In the genomic region with DNA sequence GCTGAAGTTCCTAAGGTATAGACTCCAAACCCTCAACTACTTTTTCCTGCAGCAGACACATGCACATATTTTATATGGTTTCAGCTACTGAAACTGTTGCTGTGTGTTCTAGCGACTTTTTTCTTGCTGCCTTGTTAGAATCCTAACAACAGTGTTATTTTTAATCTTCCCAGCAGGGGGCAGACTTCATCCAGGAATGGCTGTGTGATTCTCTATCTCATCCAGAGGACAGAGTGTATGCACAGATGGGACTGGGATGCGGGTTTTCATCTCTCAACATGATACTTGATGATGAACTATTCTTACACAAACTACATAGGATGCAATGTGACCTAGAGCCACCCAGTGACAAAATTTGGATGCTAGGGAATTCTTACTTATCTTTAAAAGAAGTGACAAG, we compare ENCODE assay signal across 8 mouse cellular contexts. TPM values are rescaled to one million over a fixed set of nuclear protein-coding genes. Genes with fewer than 3 reads are reported as not detected.
A peak's percentile ranks its signal among the peaks of the same experiment; 100 is the strongest.
DNase-seq lines count a peak whose midpoint lies in the region; ATAC-seq and TF ChIP-seq lines count a peak whose summit lies in the region.

No protein-coding gene starts in this region.

- H3K36me3 ChIP-seq in E14TG2a.4 (ENCODE audit: insufficient read depth, low read length), result no peaks in the 10 kb centered on the region

- no peak overlapping the region for H3K27ac ChIP-seq in layer of hippocampus, adult 2 months

- ATAC-seq in megakaryocyte, adult 5-6 weeks (ENCODE audit: poor library complexity, severe bottlenecking), result peak; percentile 68

- H3K27me3 ChIP-seq in E14TG2a.4 (ENCODE audit: insufficient read depth, low read length), result peaks cover 9% of the 10 kb centered on the region

- TF ChIP-seq CTCF in E14TG2a.4 (conservative IDR thresholded peaks at IDR 0.05; ENCODE audit: low read length), result peak; percentile 55
- peak; percentile 87 for TF ChIP-seq CTCF in layer of hippocampus, adult 2 months (conservative IDR thresholded peaks at IDR 0.05)

- intact Hi-C loops in gastrocnemius, postnatal 14 days (cut with DNase I; ENCODE audit: low total_unique reads), result loop anchor here (10.0 kb wide), 1 partner anchor 172 kb away; no protein-coding TSS in a partner anchor

- H3K9me3 ChIP-seq in E14TG2a.4 (ENCODE audit: low read length), result 0 out of 2 replicates have a peak, but pooled peaks cover 7% of the 10 kb centered on the region

- DNase-seq in gastrocnemius, postnatal 4 days (ENCODE audit: low spot score in 2 of 2), result peak; percentile 35 to 42
- DNase-seq in gastrocnemius, postnatal 14 days, result no peak
- DNase-seq in cerebellum, adult 18-20 months, result peak; percentile 80
- DNase-seq in forelimb bud, embryonic 11.5 days (ENCODE audit: low read depth, low spot score), result peak; percentile 67
- DNase-seq in layer of hippocampus, adult 2 months (ENCODE audit: low spot score in 2 of 2), result peak; percentile 85 to 90
- peak; percentile 9 to 37 for DNase-seq in spleen, postnatal 36 days (ENCODE audit: low spot score in 2 of 2)

- peaks cover 15% of the 10 kb centered on the region for H3K4me1 ChIP-seq in E14TG2a.4 (replicated peaks; ENCODE audit: low read depth, low read length)

- no peak overlapping the region for H3K4me3 ChIP-seq in E14TG2a.4 (replicated peaks; ENCODE audit: low read length)
- H3K4me3 ChIP-seq in layer of hippocampus, adult 2 months, result no peak overlapping the region

RNA-seq across cellular contexts. Expression of gene Ift43, which starts 50.5 kb away (rescaled TPM):
- total RNA-seq in gastrocnemius, postnatal 4 days (2021), result 10 to 100 TPM; 20.2 to 21.2 TPM
- total RNA-seq in gastrocnemius, postnatal 14 days (2021), result 10 to 100 TPM; 11.9 to 13.4 TPM
- 10 to 100 TPM; 14.5 to 14.8 TPM for total RNA-seq in layer of hippocampus, adult 2 months (2021)
- total RNA-seq in megakaryocyte, adult 5-6 weeks (2015), result 0.49 and 0.91 TPM in 2 replicates
- 0.37 TPM in 1 of 2 replicates, not detected in the other for total RNA-seq in megakaryocyte, adult 5-6 weeks (2017)

RNA-seq across cellular contexts. Expression of gene Tgfb3, which starts 54.0 kb away (rescaled TPM):
- 10 to 100 TPM; 60.7 to 62.6 TPM for total RNA-seq in gastrocnemius, postnatal 4 days (2021)
- 10 to 100 TPM; 25.6 to 31.7 TPM for total RNA-seq in gastrocnemius, postnatal 14 days (2021)
- 10 to 100 TPM; 15.8 to 16.5 TPM for total RNA-seq in layer of hippocampus, adult 2 months (2021)
- total RNA-seq in megakaryocyte, adult 5-6 weeks (2015), result 0.25 TPM in 1 of 2 replicates, not detected in the other
- total RNA-seq in megakaryocyte, adult 5-6 weeks (2017), result not detected in 2 replicates

Comparison
In these comparisons a context has a peak if more than half of its experiments do, and no peak if none do; other contexts are left out.
1. RNA of gene Ift43, which starts 50.5 kb away (total RNA-seq): 20.2 to 21.2 TPM in gastrocnemius, postnatal 4 days, 14.5 to 14.8 TPM in layer of hippocampus, adult 2 months and 11.9 to 13.4 TPM in gastrocnemius, postnatal 14 days; 0.37 to 0.91 TPM in megakaryocyte, adult 5-6 weeks; every median in the first group is over 4 times any median in the second.
2. RNA of gene Tgfb3, which starts 54.0 kb away (total RNA-seq): 60.7 to 62.6 TPM in gastrocnemius, postnatal 4 days, 25.6 to 31.7 TPM in gastrocnemius, postnatal 14 days and 15.8 to 16.5 TPM in layer of hippocampus, adult 2 months; 0.25 TPM in megakaryocyte, adult 5-6 weeks; every median in the first group is over 10 times any median in the second.